Mouse (Mus musculus) E14TG2a.4 (cell line): ENCODE data around the gene Mea1.

Experiments used
- H3K27me3 ChIP-seq: 2 replicates; pipeline ENCODE4 v1.6.1; 2014; ENCODE audit warnings: low read length, control low read depth; ENCODE audit not compliant: insufficient read depth
- H3K36me3 ChIP-seq: 2 replicates; pipeline ENCODE4 v1.6.1; 2014; ENCODE audit warnings: low read length, control low read depth; ENCODE audit not compliant: insufficient read depth
- H3K4me1 ChIP-seq: replicated peaks from 2 replicates; pipeline ENCODE4 v1.6.1; 2014; ENCODE audit warnings: low read depth, low read length, control low read depth
- H3K4me3 ChIP-seq: replicated peaks from 2 replicates; pipeline ENCODE4 v1.5.1; 2014; ENCODE audit warnings: mild to moderate bottlenecking, low read length
- H3K9me3 ChIP-seq: 2 replicates; pipeline ENCODE4 v1.6.1; 2014; ENCODE audit warnings: low read length, control low read depth
- CTCF ChIP-seq: conservative IDR thresholded peaks from 2 replicates; pipeline ENCODE4 v1.5.1; 2014; ENCODE audit warnings: low read length
- NANOG ChIP-seq: IDR thresholded peaks from 2 replicates; pipeline ENCODE4 v1.6.1; 2014; ENCODE audit warnings: borderline replicate concordance, low read length, mixed read lengths
- POU5F1 ChIP-seq: IDR thresholded peaks from 2 replicates; pipeline ENCODE4 v1.6.1; 2014; ENCODE audit warnings: low read length, borderline replicate concordance

Gene Mea1

DNA sequence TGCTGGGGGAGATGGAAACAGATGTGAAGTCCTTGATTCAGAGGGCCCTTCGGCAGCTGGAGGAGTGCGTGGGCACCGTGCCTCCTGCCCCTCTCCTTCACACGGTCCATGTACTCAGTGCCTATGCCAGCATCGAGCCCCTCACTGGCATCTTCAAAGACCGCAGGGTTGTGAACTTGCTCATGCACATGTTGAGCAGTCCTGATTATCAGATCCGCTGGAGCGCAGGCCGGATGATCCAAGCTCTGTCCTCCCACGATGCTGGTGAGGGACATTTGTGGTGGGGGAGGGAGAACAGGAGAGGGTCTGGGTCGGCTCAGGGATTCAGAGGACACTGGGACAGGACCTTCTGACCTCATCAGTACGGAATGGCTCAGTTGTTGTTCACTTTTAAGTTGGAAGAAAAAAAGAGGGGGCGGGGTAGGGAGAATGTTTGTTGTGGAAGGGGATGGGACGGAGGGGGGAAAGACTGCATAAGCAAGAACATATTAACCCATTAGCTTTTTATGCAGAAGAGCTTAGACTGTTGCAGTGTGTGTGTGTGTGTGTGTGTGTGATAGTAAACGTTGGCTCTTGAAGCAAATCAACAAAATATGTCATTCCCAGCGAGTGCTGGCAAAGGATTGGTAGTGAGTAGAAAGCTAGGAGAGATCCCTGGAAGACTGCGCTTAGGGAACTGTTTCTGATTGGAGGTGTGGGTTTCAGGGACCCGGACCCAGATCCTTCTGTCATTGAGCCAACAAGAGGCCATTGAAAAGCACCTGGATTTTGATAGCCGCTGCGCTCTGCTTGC, 26.6 kb upstream of the Mea1 start:
- Histone ChIP-seq H3K36me3 (peaks cover 74% of the 10 kb centered on the region), H3K9me3 (no peaks in the 10 kb centered on the region), H3K27me3 (peaks cover 3% of the 10 kb centered on the region; the same call in 1 of the 2 replicates), H3K4me3 (peak overlapping the region; percentile 86), H3K4me1 (peaks cover 83% of the 10 kb centered on the region)
- TF ChIP-seq POU5F1, result no peak
- no peak for TF ChIP-seq CTCF
- TF ChIP-seq NANOG, result no peak

DNA sequence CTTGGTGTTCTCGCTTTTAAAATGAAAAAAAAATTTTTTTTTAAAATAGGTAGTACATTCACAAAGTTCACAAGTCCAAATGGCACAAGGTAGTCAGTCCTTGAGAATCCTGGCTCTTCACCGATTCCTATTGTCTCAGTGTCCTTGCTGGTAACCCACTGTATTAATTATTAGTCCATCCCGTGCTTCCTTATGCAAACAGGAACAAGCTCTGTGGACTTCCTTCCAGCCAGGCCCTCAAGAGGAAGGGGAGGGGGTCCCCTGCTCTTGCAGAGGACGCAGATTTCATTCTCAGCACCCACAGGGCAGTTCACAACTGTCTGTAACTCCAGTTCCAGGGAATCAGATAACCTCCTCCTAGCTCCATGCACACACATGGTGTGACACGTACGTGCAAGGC, 22.5 kb upstream of the Mea1 start:
- peaks cover 81% of the 10 kb centered on the region for H3K4me1 ChIP-seq

DNA sequence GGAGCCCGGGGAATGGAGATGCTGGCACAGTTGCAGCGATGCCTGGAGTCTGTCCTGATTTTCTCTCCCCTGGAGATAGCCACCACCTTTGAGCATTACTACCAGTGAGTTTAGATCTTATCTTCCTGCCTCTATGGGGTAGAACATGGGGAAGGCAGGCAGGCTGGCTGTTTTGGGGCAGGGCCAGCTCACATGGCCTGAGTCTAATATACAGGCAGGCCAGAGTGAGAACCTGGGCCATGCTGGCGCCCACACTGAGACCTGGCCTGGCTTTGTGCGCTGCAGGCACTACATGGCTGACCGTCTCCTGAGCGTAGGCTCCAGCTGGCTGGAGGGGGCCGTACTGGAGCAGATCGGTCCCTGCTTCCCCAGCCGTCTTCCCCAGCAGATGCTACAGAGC, 17.2 kb upstream of the Mea1 start:
- Histone ChIP-seq H3K36me3 (peaks cover 94% of the 10 kb centered on the region), H3K9me3 (no peaks in the 10 kb centered on the region), H3K4me1 (peaks cover 52% of the 10 kb centered on the region), H3K4me3 (no peak overlapping the region), H3K27me3 (no peaks in the 10 kb centered on the region)
- TF ChIP-seq CTCF, result no peak
- no peak for TF ChIP-seq NANOG
- TF ChIP-seq POU5F1, result no peak

More for the DNA sequence above, 22.5 kb upstream of the Mea1 start:
- no peaks in the 10 kb centered on the region for H3K9me3 ChIP-seq
- H3K27me3 ChIP-seq, result peaks cover 3% of the 10 kb centered on the region; the same call in 1 of the 2 replicates
- TF ChIP-seq NANOG, result no peak
- no peak for TF ChIP-seq CTCF
- TF ChIP-seq POU5F1, result no peak
- peaks cover 87% of the 10 kb centered on the region for H3K36me3 ChIP-seq
- H3K4me3 ChIP-seq, result no peak overlapping the region

DNA sequence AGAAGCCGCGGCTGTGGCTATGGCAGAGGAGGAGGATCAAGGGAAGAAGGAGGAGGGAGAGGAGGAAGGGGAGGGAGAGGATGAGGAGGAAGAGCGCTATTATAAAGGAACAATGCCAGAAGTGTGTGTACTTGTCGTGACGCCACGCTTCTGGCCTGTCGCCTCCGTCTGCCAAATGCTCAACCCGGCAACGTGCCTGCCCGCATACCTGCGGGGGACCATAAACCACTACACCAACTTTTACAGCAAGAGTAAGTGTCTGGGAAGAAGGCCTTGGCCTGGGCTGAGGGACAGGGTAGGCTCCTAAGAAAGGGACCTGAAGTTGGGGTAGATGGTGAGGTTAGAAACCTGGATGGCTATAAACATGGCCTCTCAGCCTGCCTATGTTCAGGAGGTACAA, 16.6 kb upstream of the Mea1 start:
- H3K27me3 ChIP-seq, result no peaks in the 10 kb centered on the region
- no peak overlapping the region for H3K4me3 ChIP-seq
- no peak for TF ChIP-seq POU5F1
- no peak for TF ChIP-seq CTCF
- no peak for TF ChIP-seq NANOG
- peaks cover 95% of the 10 kb centered on the region for H3K36me3 ChIP-seq
- peaks cover 52% of the 10 kb centered on the region for H3K4me1 ChIP-seq
- no peaks in the 10 kb centered on the region for H3K9me3 ChIP-seq

DNA sequence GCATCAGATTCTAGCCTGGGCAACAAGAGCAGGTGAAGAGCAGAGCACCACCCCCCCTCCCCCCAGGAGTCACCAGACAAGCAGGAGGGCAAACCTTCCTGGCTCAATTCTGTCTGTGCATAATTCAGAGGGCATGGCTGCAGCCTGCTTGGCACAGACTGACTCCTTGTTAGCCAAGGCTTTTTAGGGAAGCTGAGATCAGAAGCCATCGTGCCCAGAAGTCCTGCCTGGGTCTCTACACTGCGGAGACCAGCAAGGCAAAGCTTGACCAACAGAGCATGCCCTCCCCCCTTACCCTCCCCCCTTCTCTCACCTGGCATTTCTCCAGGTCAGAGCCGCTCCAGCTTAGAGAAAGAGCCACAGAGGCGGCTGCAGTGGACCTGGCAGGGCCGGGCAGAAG, 15.9 kb upstream of the Mea1 start:
- TF ChIP-seq NANOG, result no peak
- no peak overlapping the region for H3K4me3 ChIP-seq
- H3K4me1 ChIP-seq, result peaks cover 49% of the 10 kb centered on the region
- H3K36me3 ChIP-seq, result peaks cover 92% of the 10 kb centered on the region
- H3K9me3 ChIP-seq, result no peaks in the 10 kb centered on the region
- H3K27me3 ChIP-seq, result no peaks in the 10 kb centered on the region

DNA sequence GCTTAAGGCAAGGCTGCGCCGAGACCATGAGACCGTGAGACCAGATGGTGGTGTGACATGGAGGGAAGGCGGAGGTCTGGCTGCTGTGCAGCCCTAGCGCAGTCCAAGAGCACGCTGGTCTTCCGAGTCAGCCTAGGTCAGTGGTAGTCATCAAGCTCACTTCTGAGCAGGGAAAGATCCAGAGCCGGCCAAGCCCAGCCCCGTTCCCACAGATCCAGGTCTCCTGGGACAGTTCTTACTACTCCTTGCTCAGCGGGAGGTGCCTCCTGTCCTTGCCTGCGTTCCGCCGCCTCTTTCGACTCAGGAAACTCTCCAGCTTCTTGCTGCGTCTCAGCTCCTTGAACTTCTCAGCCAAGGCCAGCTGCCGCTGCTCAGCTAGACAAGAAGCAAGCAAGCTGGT, 10.9 kb upstream of the Mea1 start:
- H3K9me3 ChIP-seq, result no peaks in the 10 kb centered on the region
- no peaks in the 10 kb centered on the region for H3K27me3 ChIP-seq
- TF ChIP-seq CTCF, result no peak
- TF ChIP-seq NANOG, result no peak
- TF ChIP-seq POU5F1, result no peak
- peaks cover 91% of the 10 kb centered on the region for H3K36me3 ChIP-seq
- peaks cover 65% of the 10 kb centered on the region for H3K4me1 ChIP-seq
- H3K4me3 ChIP-seq, result no peak overlapping the region

DNA sequence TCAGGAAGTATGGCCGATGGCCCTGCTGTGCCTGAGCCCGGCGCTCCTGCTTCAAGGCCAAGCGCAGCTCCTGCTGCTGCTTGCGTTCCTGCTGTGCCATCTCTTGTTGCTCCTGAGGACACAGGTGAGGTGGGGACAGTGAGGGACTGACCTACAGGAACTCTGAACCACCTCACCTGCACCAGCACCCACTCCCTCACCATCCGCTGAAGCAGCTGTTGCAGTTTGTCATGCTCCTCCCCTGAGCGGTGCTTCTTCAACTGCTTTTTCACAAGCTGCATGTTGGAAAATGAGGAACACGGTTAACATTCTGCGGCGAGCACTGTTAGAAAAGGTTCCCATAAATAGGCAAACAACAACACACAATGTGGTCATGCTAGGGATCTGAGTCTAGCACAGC, 8.7 kb upstream of the Mea1 start:
- Histone ChIP-seq H3K9me3 (no peaks in the 10 kb centered on the region), H3K36me3 (peaks cover 75% of the 10 kb centered on the region), H3K27me3 (no peaks in the 10 kb centered on the region), H3K4me1 (peaks cover 64% of the 10 kb centered on the region), H3K4me3 (no peak overlapping the region)
- TF ChIP-seq POU5F1 (no peak), NANOG (no peak), CTCF (no peak)

DNA sequence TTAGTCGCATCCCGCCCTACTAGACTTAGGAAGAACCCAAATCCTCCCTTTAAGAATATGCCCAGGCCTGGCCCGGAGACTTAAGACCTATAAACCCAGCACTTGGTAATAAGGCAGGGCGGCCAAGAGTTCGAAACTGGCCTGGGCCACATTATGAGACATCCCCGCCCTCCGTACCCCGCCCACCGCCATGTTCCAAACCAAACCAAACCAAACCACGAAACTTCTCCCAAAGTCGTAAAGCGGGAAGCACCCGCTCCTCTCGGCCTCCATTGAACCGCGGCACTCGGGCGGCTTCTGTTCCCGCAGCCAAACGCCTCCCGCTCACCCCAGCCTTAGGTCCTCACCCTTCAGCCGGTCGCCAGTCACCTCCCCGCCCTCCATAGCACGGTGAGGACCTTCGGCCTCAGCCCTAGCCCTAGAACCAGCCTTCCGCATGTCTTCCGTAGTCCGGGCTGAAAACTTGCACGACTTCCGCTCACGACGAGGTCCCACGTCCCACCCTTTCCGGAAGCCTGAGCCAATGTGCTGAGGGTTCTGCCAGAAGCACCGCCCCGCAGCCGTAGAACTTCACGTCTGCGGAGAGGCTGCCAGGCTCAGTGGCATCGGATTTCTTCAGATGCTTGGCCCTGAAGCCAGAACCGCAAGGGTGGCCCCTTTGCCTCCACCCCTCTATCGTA, 4.6 kb upstream of the Mea1 start, which contains the start of gene Rrp36:
Rrp36 (minus strand) TSS at position 503 of the 680 bp plus-strand sequence.
- TF ChIP-seq CTCF, result no peak
- no peak for TF ChIP-seq NANOG
- TF ChIP-seq POU5F1, result no peak
- peaks cover 78% of the 10 kb centered on the region for H3K36me3 ChIP-seq
- H3K4me3 ChIP-seq, result peak within 1 kb of the TSS; percentile 85
- H3K4me1 ChIP-seq, result peaks cover 87% of the 10 kb centered on the region
- no peaks in the 10 kb centered on the region for H3K27me3 ChIP-seq
- H3K9me3 ChIP-seq, result no peaks in the 10 kb centered on the region
